Mouse (Mus musculus) liver, adult 2 months (tissue): ENCODE data around the gene Eif2b2. TPM values are rescaled to one million over a fixed set of nuclear protein-coding genes. Genes with fewer than 3 reads are reported as not detected.

Experiments
- DNase-seq: peaks from one replicate; pipeline ENCODE4 v3.0.0-alpha.2; 2011; ENCODE audit warnings: low read depth, low spot score; ENCODE audit errors: extremely low read depth
- H3K27ac ChIP-seq: fragments of 200-500 bp; replicated peaks from 2 replicates; pipeline ENCODE4 v1.5.1; 2012; ENCODE audit warnings: low read depth, mild to moderate bottlenecking, control low read depth, inconsistent platforms, low read length; ENCODE audit not compliant: insufficient read depth
- H3K27me3 ChIP-seq: fragments of 200-500 bp; 2 replicates; pipeline ENCODE4 v1.6.1; 2012; ENCODE audit warnings: mild to moderate bottlenecking, moderate library complexity, low read length, inconsistent platforms; ENCODE audit not compliant: control insufficient read depth, insufficient read depth
- H3K36me3 ChIP-seq: fragments of 200-500 bp; 2 replicates; pipeline ENCODE4 v1.6.1; 2012; ENCODE audit warnings: low read length, inconsistent platforms; ENCODE audit not compliant: control insufficient read depth, insufficient read depth
- H3K4me1 ChIP-seq: fragments of 200-500 bp; 2 replicates; pipeline ENCODE4 v1.6.1; 2011; ENCODE audit warnings: low read length; ENCODE audit not compliant: control insufficient read depth, insufficient read depth
- H3K4me3 ChIP-seq: fragments of 200-500 bp; 2 replicates; pipeline ENCODE4 v1.5.1; 2011; ENCODE audit warnings: low read depth, mild to moderate bottlenecking, control low read depth, low read length, moderate library complexity; ENCODE audit not compliant: insufficient read depth
- H3K79me2 ChIP-seq: fragments of 200-500 bp; 2 replicates; pipeline ENCODE4 v1.6.1; 2012; ENCODE audit warnings: inconsistent platforms, mild to moderate bottlenecking, low read length, moderate library complexity; ENCODE audit not compliant: control insufficient read depth, insufficient read depth
- H3K9ac ChIP-seq: fragments of 200-500 bp; 2 replicates; pipeline ENCODE4 v1.6.1; 2012; ENCODE audit warnings: low read depth, mild to moderate bottlenecking, control low read depth, inconsistent platforms, low read length
- CTCF ChIP-seq: fragments of 200-500 bp; IDR thresholded peaks from 2 replicates; pipeline ENCODE4 v1.5.1; 2011; ENCODE audit warnings: low read depth, low read length, control low read depth
- POLR2A ChIP-seq: fragments of 200-500 bp; IDR thresholded peaks from 2 replicates; pipeline ENCODE4 v1.6.1; 2011; ENCODE audit warnings: low read length, control low read depth; ENCODE audit not compliant: insufficient read depth; ENCODE audit errors: extremely low read depth
- WGBS: fragments of 180-500 bp; shearing (Covaris S2); methylation state at CpG from one replicate; pipeline ENCODE4 v1.1.7; 2018; 5-methylcytosine and 5-hydroxymethylcytosine counted together
- polyA plus RNA-seq: library from polyadenylated mRNA; depleted of rRNA; stranded (reverse); fragments of >200 nt; gene quantifications from 2 replicates; pipeline ENCODE4 v1.2.3, GENCODE M21; 2012
- total RNA-seq: library from RNA; depleted of rRNA; stranded (reverse); fragments of >200 nt; gene quantifications from 2 replicates; pipeline ENCODE4 v1.2.3, GENCODE M21; 2014

The Eif2b2 gene
- total and polyA plus RNA-seq, 2 experiments, result 23.1 to 54.8 TPM

GRCm38 (mm10) chr12:85190290-85190689, 29.0 kb upstream of the Eif2b2 start:
- WGBS, result 77% methylated on average over 7 of the region's 7 CpGs
- no peaks in the 10 kb centered on the region for H3K4me1 ChIP-seq
- no peak overlapping the region for H3K9ac ChIP-seq
- H3K27ac ChIP-seq, result no peak overlapping the region
- H3K4me3 ChIP-seq, result no peak overlapping the region
- no peak for DNase-seq
- no peaks in the 10 kb centered on the region for H3K79me2 ChIP-seq
- no peaks in the 10 kb centered on the region for H3K27me3 ChIP-seq
- TF ChIP-seq CTCF (no peak), POLR2A (no peak)
- no peaks in the 10 kb centered on the region for H3K36me3 ChIP-seq

GRCm38 (mm10) chr12:85192461-85193108, 26.7 kb upstream of the Eif2b2 start:
- WGBS, result 43% methylated on average over 19 of the region's 19 CpGs
- Histone ChIP-seq H3K9ac (no peak overlapping the region), H3K36me3 (no peaks in the 10 kb centered on the region)

GRCm38 (mm10) chr12:85193146-85193545, 26.1 kb upstream of the Eif2b2 start:
- no peaks in the 10 kb centered on the region for H3K27me3 ChIP-seq
- 92% methylated on average over 10 of the region's 10 CpGs for WGBS
- no peaks in the 10 kb centered on the region for H3K79me2 ChIP-seq
- H3K4me1 ChIP-seq, result no peaks in the 10 kb centered on the region
- no peak overlapping the region for H3K27ac ChIP-seq
- no peak for DNase-seq
- TF ChIP-seq CTCF (no peak), POLR2A (no peak)
- H3K36me3 ChIP-seq, result no peaks in the 10 kb centered on the region
- H3K4me3 ChIP-seq, result no peak overlapping the region
- no peak overlapping the region for H3K9ac ChIP-seq

More at GRCm38 (mm10) chr12:85192461-85193108, 26.7 kb upstream of the Eif2b2 start:
- no peaks in the 10 kb centered on the region for H3K4me1 ChIP-seq
- DNase-seq, result no peak
- TF ChIP-seq CTCF (no peak), POLR2A (no peak)
- H3K79me2 ChIP-seq, result no peaks in the 10 kb centered on the region
- no peak overlapping the region for H3K27ac ChIP-seq
- H3K4me3 ChIP-seq, result no peak overlapping the region
- no peaks in the 10 kb centered on the region for H3K27me3 ChIP-seq

DNA sequence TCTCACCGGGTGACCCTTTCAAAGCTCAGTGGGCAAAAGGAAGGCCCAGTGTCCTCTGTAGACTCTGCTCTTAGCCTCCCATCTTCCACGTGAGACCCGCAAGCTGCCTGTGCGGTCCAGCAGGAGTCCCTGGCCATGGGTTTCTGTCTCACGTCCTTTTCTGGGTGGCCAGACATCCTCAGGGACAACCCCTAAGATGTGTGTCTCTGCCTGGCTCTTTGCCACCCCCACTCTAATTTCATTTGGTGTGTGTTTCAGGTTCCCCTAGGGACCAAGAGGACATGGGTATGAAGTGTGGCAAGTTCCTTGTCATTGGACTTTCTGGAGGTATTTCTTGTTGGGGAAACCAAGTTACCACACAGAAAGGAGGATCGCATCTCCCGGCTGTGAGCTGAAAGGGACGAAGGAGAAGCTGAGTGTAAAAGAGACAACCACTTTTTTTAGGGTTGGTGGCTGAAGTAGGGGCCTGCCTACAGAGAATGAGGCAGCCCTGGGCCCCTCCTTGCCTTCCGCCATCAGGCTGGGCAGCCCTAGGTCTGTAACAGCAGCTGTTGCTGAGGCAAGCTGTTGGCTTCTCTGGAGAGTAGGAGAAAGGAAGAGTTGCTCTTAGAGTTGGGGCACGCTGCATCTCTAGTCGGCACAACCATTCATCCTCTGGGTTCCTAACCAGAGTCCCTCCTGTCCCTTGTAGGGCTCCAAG, 25.2 kb upstream of the Eif2b2 start:
- H3K79me2 ChIP-seq, result no peaks in the 10 kb centered on the region
- no peaks in the 10 kb centered on the region for H3K36me3 ChIP-seq
- H3K9ac ChIP-seq, result no peak overlapping the region
- DNase-seq, result no peak
- H3K27me3 ChIP-seq, result no peaks in the 10 kb centered on the region
- no peak overlapping the region for H3K27ac ChIP-seq
- H3K4me1 ChIP-seq, result no peaks in the 10 kb centered on the region
- H3K4me3 ChIP-seq, result no peak overlapping the region
- no peak for TF ChIP-seq POLR2A
- no peak for TF ChIP-seq CTCF
- 95% methylated on average over 11 of the region's 11 CpGs for WGBS

DNA sequence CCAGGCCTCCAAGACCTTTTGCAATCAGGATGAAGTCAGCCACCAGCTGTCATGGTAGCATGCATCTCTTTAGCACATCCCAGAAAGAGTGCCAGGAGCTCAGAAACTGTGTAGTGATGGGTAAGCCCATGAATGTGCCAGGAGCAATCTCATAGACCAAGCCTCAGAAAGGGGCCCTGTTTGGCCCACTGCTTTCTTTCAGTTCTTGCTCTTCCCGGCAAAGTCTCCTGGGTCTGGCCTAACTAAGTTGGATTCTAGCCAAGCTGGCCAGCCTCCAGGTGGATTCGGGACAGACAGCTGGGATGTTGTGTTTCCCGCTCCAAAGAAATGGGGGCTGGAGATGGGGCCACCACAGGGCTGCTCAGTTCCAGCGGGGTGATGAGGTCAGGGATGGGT, 24.7 kb upstream of the Eif2b2 start:
- no peaks in the 10 kb centered on the region for H3K36me3 ChIP-seq
- TF ChIP-seq CTCF, result no peak
- no peak for TF ChIP-seq POLR2A
- H3K9ac ChIP-seq, result no peak overlapping the region
- H3K4me3 ChIP-seq, result no peak overlapping the region
- no peak overlapping the region for H3K27ac ChIP-seq
- H3K4me1 ChIP-seq, result no peaks in the 10 kb centered on the region
- 17% methylated on average over 4 of the region's 4 CpGs for WGBS
- peak; percentile 8 for DNase-seq
- no peaks in the 10 kb centered on the region for H3K79me2 ChIP-seq
- H3K27me3 ChIP-seq, result no peaks in the 10 kb centered on the region

- Histone ChIP-seq H3K79me2 (no peaks in the 10 kb centered on the region), H3K36me3 (no peaks in the 10 kb centered on the region), H3K4me1 (no peaks in the 10 kb centered on the region), H3K27me3 (no peaks in the 10 kb centered on the region), H3K4me3 (no peak overlapping the region), H3K9ac (no peak overlapping the region), H3K27ac (no peak overlapping the region)
- TF ChIP-seq CTCF, result no peak
- TF ChIP-seq POLR2A, result no peak
- 82% methylated on average over 5 of the region's 5 CpGs for WGBS
- DNase-seq, result no peak
Measured at GRCm38 (mm10) chr12:85195086-85195485, 24.2 kb upstream of the Eif2b2 start.
